Mouse (Mus musculus): ENCODE measurements at regions not wholly inside any gene's neighbourhood (a gene's known extent, or its start where the extent isn't known, plus 50 kb on each side); places are given as distances from the start of the nearest gene placed in this dataset.

- intact Hi-C loops (cut with DNase I), result no loop called here
Observed at GRCm38 (mm10) chr6:16582302-16582701, 315.9 kb downstream of the Tfec start.

GRCm38 (mm10) chr6:16581801-16582200 lies 316.4 kb downstream of the Tfec start:
- intact Hi-C loops (cut with DNase I), result no loop called here
- no peak for DNase-seq (ENCODE audit: low spot score in 2 of 2)

More at GRCm38 (mm10) chr6:16582302-16582701, 315.9 kb downstream of the Tfec start:
- no peak for DNase-seq (ENCODE audit: low spot score in 2 of 2)

GRCm38 (mm10) chr6:16575875-16576274 lies 322.4 kb downstream of the Tfec start:
- intact Hi-C loops (cut with DNase I), result no loop called here

GRCm38 (mm10) chr6:16572828-16573227 lies 325.4 kb downstream of the Tfec start:
- intact Hi-C loops (cut with DNase I), result no loop called here
- no peak for DNase-seq (ENCODE audit: low spot score in 2 of 2)

More at GRCm38 (mm10) chr6:16575875-16576274, 322.4 kb downstream of the Tfec start:
- no peak for DNase-seq (ENCODE audit: low spot score in 2 of 2)

GRCm38 (mm10) chr6:16551945-16552673 lies 346.1 kb downstream of the Tfec start:
- DNase-seq (ENCODE audit: low spot score in 2 of 2), result no peak
- intact Hi-C loops (cut with DNase I), result loop anchor here (5.0 kb wide), 1 partner anchor 1650 kb away; the partner anchor contains the start of gene Foxp2

GRCm38 (mm10) chr6:16551131-16551530 lies 347.1 kb downstream of the Tfec start:
- intact Hi-C loops (cut with DNase I), result loop anchor here (5.0 kb wide), 1 partner anchor 1649 kb away; the partner anchor contains the start of gene Foxp2
- DNase-seq (ENCODE audit: low spot score in 2 of 2), result no peak

- peak; percentile 33 to 67 for DNase-seq (ENCODE audit: low spot score in 2 of 2)
- intact Hi-C loops (cut with DNase I), result loop anchor here (5.0 kb wide), 1 partner anchor 1648 kb away; the partner anchor contains the start of gene Foxp2
Observed at GRCm38 (mm10) chr6:16550445-16550844, 347.8 kb downstream of the Tfec start.

GRCm38 (mm10) chr6:16514054-16514453 lies 384.2 kb downstream of the Tfec start:
- intact Hi-C loops (cut with DNase I), result no loop called here
- DNase-seq (ENCODE audit: low spot score in 2 of 2), result no peak

GRCm38 (mm10) chr6:16513541-16513940 lies 384.7 kb downstream of the Tfec start:
- no peak for DNase-seq (ENCODE audit: low spot score in 2 of 2)
- intact Hi-C loops (cut with DNase I), result no loop called here

- intact Hi-C loops (cut with DNase I), result no loop called here
- DNase-seq (ENCODE audit: low spot score in 2 of 2), result no peak
Observed at GRCm38 (mm10) chr6:16503836-16504235, 394.4 kb downstream of the Tfec start.

- intact Hi-C loops (cut with DNase I), result no loop called here
- DNase-seq (ENCODE audit: low spot score in 2 of 2), result peak; percentile 61 to 74
Observed at GRCm38 (mm10) chr6:16487015-16487630, 411.1 kb downstream of the Tfec start.

- DNase-seq (ENCODE audit: low spot score in 2 of 2), result no peak
- intact Hi-C loops (cut with DNase I), result no loop called here
Observed at GRCm38 (mm10) chr6:16483295-16483694, 414.9 kb downstream of the Tfec start.

- intact Hi-C loops (cut with DNase I), result no loop called here
- no peak for DNase-seq (ENCODE audit: low spot score in 2 of 2)
Observed at GRCm38 (mm10) chr6:16468693-16469375, 429.4 kb downstream of the Tfec start.

- peak; percentile 3 to 10 for DNase-seq (ENCODE audit: low spot score in 2 of 2)
- intact Hi-C loops (cut with DNase I), result no loop called here
Observed at GRCm38 (mm10) chr6:16458279-16458678, 440.0 kb downstream of the Tfec start.

Data from left cerebral cortex, postnatal 14 days (tissue).